Mouse (Mus musculus): ENCODE results near the gene Adcy2. TPM values are rescaled to one million over a fixed set of nuclear protein-coding genes. Genes with fewer than 3 reads are reported as not detected.

Adcy2 gene
- total and polyA plus RNA-seq, 3 experiments, result not detected

DNA sequence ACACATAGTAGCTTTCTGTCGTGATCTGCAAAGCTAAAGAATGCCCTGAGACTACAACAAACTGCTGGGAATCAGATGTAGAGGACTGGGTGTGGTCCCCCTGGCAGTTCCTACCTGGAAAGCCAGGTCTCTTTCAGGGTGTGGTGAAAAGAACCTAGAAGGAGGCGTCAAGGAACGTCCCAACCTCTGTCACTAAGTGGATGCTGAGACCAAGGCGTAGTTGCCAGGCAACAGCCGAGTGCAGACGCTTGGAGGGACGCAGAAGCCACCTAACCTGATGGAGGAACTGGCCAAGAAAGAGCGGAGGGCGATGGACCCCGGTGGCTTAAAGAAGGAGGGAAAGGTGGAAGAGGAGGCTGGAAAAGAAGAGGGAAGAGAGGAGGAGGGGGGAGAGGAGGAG, 402.1 kb downstream of the Adcy2 start, which contains the start of gene 1700001L19Rik:
1700001L19Rik (plus strand) TSS at position 223 of the 400 bp plus-strand sequence.
- no peak for DNase-seq (ENCODE audit: low read depth, low spot score)
- Histone ChIP-seq H3K79me2 (ENCODE audit: control insufficient read depth, insufficient read depth, low read length, poor library complexity) (no peaks in the 10 kb centered on the region), H3K36me3 (ENCODE audit: control insufficient read depth in 1 of 2, insufficient read depth in 2 of 2, low read length in 2 of 2) (no peaks in the 10 kb centered on the region), H3K9me3 (replicated peaks; ENCODE audit: insufficient read depth, low read length) (no peaks in the 10 kb centered on the region), H3K27ac (ENCODE audit: control insufficient read depth, low read depth, low read length) (no peak within 1 kb of the TSS), H3K9ac (ENCODE audit: control insufficient read depth, low read depth, low read length, poor library complexity, severe bottlenecking) (no peak within 1 kb of the TSS), H3K4me3 (ENCODE audit: control insufficient read depth in 1 of 2, insufficient read depth in 1 of 2, low read depth in 2 of 2, low read length in 2 of 2) (no peak within 1 kb of the TSS), H3K27me3 (ENCODE audit: control insufficient read depth in 1 of 2, insufficient read depth in 2 of 2, low read length in 2 of 2) (no peaks in the 10 kb centered on the region), H3K4me1 (ENCODE audit: control insufficient read depth in 1 of 2, insufficient read depth in 2 of 2, low read length in 2 of 2) (no peaks in the 10 kb centered on the region)
- TF ChIP-seq POLR2A (IDR thresholded peaks at IDR 0.05; ENCODE audit: control insufficient read depth in 1 of 2, insufficient read depth in 1 of 2, low read depth in 1 of 2, low read length in 2 of 2, poor library complexity in 1 of 2) (no peak), JUND (IDR thresholded peaks at IDR 0.05; ENCODE audit: low read depth, low read length) (no peak), TBP (IDR thresholded peaks at IDR 0.05; ENCODE audit: low read depth, low read length) (no peak), NRF1 (IDR thresholded peaks at IDR 0.05; ENCODE audit: insufficient read depth, low read depth, low read length, poor library complexity, severe bottlenecking) (no peak), POLR2AphosphoS2 (IDR thresholded peaks at IDR 0.05; ENCODE audit: low read length) (no peak), MYC (IDR thresholded peaks at IDR 0.05; ENCODE audit: low read depth, low read length) (no peak), POLR2AphosphoS5 (IDR thresholded peaks at IDR 0.05; ENCODE audit: borderline replicate concordance, low read depth, low read length) (no peak), CHD2 (IDR thresholded peaks at IDR 0.05; ENCODE audit: low read length) (no peak), RAD21 (IDR thresholded peaks at IDR 0.05; ENCODE audit: low read depth, low read length) (no peak), BHLHE40 (IDR thresholded peaks at IDR 0.05; ENCODE audit: borderline replicate concordance, low read depth, low read length) (no peak)

DNA sequence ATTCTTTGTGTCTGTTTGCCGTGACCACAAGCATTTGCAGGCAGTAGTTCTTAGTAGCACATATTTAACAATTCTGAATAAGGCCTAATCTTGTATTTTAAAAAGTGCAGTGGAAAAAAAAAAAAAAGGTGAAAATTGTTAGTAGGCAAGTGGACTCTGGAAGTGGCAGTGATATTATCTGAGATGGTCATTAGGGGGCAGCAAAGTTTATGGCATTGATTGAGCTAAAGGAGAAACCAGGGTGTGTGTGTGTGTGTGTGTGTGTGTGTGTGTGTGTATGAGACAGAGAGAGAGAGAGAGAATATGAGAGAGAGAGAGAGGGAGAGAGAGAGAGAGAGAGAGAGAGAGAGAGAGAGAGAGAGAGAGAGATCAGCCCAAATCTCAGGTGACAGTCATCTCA, 405.5 kb downstream of the Adcy2 start:
- no peak overlapping the region for H3K9ac ChIP-seq (ENCODE audit: control insufficient read depth, low read depth, low read length, poor library complexity, severe bottlenecking)
- no peaks in the 10 kb centered on the region for H3K27me3 ChIP-seq (ENCODE audit: control insufficient read depth in 1 of 2, insufficient read depth in 2 of 2, low read length in 2 of 2)

DNA sequence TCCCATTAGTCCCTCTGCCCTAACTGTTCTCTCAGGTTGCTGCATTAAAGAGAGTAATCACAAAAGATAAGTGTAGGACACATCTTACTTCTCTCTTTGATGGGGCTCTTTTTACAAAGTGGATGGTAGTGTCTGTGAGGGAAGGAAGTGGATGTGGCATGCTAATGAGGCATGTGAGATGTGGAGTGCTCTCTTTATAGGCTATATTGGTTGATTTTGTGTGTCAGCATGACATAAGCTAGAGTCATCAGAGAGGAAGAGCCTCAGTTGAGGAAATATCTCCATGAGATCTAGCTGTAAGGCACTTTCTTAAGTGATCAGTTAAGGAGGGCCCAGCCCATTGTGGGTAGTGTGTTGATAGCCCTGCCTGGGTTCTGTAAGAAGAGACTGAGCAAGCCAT, 411.0 kb downstream of the Adcy2 start:
- no peak for DNase-seq (ENCODE audit: low read depth, low spot score)
- Histone ChIP-seq H3K9ac (ENCODE audit: control insufficient read depth, low read depth, low read length, poor library complexity, severe bottlenecking) (no peak overlapping the region), H3K4me1 (ENCODE audit: control insufficient read depth in 1 of 2, insufficient read depth in 2 of 2, low read length in 2 of 2) (no peaks in the 10 kb centered on the region), H3K4me3 (ENCODE audit: control insufficient read depth in 1 of 2, insufficient read depth in 1 of 2, low read depth in 2 of 2, low read length in 2 of 2) (no peak overlapping the region), H3K9me3 (replicated peaks; ENCODE audit: insufficient read depth, low read length) (no peaks in the 10 kb centered on the region), H3K79me2 (ENCODE audit: control insufficient read depth, insufficient read depth, low read length, poor library complexity) (peaks cover 10% of the 10 kb centered on the region; the same call in 1 of the 2 replicates), H3K36me3 (ENCODE audit: control insufficient read depth in 1 of 2, insufficient read depth in 2 of 2, low read length in 2 of 2) (peaks cover 2 to 4% of the 10 kb centered on the region in 2 experiments; a peak in 2 of 4 replicates), H3K27ac (ENCODE audit: control insufficient read depth, low read depth, low read length) (no peak overlapping the region), H3K27me3 (ENCODE audit: control insufficient read depth in 1 of 2, insufficient read depth in 2 of 2, low read length in 2 of 2) (no peaks in the 10 kb centered on the region)
- TF ChIP-seq ELF1 (IDR thresholded peaks at IDR 0.05; ENCODE audit: low read depth, low read length) (no peak), TBP (IDR thresholded peaks at IDR 0.05; ENCODE audit: low read depth, low read length) (no peak), KAT2A (conservative IDR thresholded peaks at IDR 0.05; ENCODE audit: low read depth, low read length) (no peak), MXI1 (IDR thresholded peaks at IDR 0.05; ENCODE audit: low read depth, low read length) (no peak), HCFC1 (IDR thresholded peaks at IDR 0.05; ENCODE audit: low read depth, low read length) (no peak), CHD1 (IDR thresholded peaks at IDR 0.05; ENCODE audit: low read depth, low read length) (no peak)

More for the DNA sequence above, 405.5 kb downstream of the Adcy2 start:
- no peak overlapping the region for H3K4me3 ChIP-seq (ENCODE audit: control insufficient read depth in 1 of 2, insufficient read depth in 1 of 2, low read depth in 2 of 2, low read length in 2 of 2)
- TF ChIP-seq KAT2A (conservative IDR thresholded peaks at IDR 0.05; ENCODE audit: low read depth, low read length) (no peak), NRF1 (IDR thresholded peaks at IDR 0.05; ENCODE audit: insufficient read depth, low read depth, low read length, poor library complexity, severe bottlenecking) (no peak), RAD21 (IDR thresholded peaks at IDR 0.05; ENCODE audit: low read depth, low read length) (peak; percentile 23), ZNF384 (IDR thresholded peaks at IDR 0.05; ENCODE audit: low read depth, low read length) (peak; percentile 45), CTCF (IDR thresholded peaks at IDR 0.05 in 2 of 3, conservative IDR thresholded peaks at IDR 0.05 in 1 of 3; ENCODE audit: control insufficient read depth in 1 of 3, insufficient read depth in 1 of 3, low read depth in 2 of 3, low read length in 3 of 3, poor library complexity in 1 of 3, severe bottlenecking in 1 of 3) (peak in 1 of 3 experiments; percentile 26; a peak in 2 of 6 replicates)
- H3K9me3 ChIP-seq (replicated peaks; ENCODE audit: insufficient read depth, low read length), result no peaks in the 10 kb centered on the region
- H3K36me3 ChIP-seq (ENCODE audit: control insufficient read depth in 1 of 2, insufficient read depth in 2 of 2, low read length in 2 of 2), result peaks cover 0 to 4% of the 10 kb centered on the region in 2 experiments; a peak in 2 of 4 replicates
- H3K27ac ChIP-seq (ENCODE audit: control insufficient read depth, low read depth, low read length), result no peak overlapping the region
- no peaks in the 10 kb centered on the region for H3K4me1 ChIP-seq (ENCODE audit: control insufficient read depth in 1 of 2, insufficient read depth in 2 of 2, low read length in 2 of 2)
- no peaks in the 10 kb centered on the region for H3K79me2 ChIP-seq (ENCODE audit: control insufficient read depth, insufficient read depth, low read length, poor library complexity)
- DNase-seq (ENCODE audit: low read depth, low spot score), result peak; percentile 22

Data from MEL (cell line).